Mouse (Mus musculus) G1E-ER4 (cell line): Measurements from ENCODE around the gene Zfp382. TPM values are rescaled to one million over a fixed set of nuclear protein-coding genes. Genes with fewer than 3 reads are reported as not detected.

Experiments
- GATA1 ChIP-seq: IDR thresholded peaks from one replicate; pipeline ENCODE4 v1.8.0; 2012; ENCODE audit warnings: low read length, inconsistent platforms
- polyA plus RNA-seq: library from polyadenylated mRNA; stranded (reverse); fragments of >175 nt; gene quantifications from 2 replicates; pipeline ENCODE4 v1.2.3, GENCODE M21; 2012

Zfp382 gene
- polyA plus RNA-seq, 1 experiment, result 5.5 TPM

DNA sequence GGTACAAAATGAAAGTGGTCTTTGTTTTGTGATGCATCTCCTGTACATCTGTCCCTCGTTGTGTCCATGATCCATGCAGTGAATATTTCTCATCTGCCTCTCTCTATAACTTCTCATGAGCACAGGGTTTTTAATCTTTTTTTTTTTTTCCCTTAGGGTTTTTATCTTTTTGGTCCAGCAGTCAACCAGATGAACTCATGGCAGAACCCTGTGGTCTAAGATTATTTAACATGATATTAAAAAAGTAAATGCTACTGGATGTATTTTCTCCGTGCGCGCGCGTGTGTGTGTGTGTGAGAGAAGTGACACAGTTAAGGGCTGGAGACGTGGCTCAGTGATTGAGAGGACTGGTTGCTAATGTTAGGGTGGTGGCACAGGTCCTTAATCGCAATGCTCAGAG is 8.2 kb downstream of the Zfp382 start:
- no peak for TF ChIP-seq GATA1

DNA sequence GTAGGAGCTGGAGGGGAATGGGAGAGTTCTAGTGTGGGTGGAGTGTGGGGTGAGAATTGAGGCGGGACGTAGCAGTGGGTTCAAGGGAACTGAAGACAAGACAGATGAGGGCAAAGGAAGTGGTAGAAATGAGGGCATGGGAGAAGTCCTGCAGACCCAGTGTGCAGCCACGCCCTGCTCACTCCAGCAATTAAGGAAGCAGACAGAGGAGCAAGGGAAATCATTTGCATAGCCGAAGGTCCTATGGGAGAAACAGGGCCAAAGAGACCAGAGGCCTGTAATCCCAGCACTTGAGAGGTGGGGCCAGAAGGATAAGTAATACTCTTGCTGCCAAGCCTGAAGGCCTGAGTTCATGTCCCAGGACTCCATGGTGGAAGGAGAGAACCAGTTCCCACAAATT is 10.7 kb downstream of the Zfp382 start:
- no peak for TF ChIP-seq GATA1

DNA sequence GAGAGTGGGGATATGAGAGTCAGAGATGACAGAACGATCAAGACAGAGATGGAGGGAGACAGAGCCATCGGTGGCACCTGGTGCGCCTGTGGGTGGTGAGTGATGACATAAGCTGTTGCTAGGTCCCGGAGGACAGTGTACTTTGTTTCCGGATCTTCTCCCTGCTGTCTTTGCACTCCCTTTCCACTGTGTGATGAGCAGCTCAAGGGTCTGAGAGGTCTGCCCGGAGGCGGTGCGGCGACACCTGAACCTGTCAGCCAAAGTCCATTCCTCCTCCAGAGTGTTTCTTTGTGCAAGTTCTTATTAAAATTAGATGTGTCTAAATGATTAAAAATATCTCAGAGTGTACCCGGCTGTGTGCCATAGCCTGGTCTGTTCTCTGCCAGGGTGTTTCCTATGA is 15.1 kb downstream of the Zfp382 start:
- TF ChIP-seq GATA1, result no peak

DNA sequence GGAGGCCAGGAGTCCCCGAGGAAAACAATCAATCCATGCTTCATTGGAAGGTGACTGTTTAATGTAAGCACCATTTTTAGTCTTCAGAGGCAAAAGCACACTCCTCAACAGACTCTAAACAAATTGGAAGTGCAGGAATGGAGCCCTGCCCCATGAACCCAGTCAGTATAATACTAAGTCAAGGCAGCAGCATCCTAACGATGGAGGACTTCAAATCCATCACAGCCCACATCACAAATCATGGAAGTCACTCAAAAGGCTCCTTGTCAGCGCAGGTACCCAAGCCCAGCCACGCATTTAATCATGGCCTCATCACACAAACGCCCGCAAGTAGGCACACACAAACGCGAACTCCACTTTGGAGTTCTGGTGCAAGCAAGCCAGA is 21.4 kb downstream of the Zfp382 start:
- TF ChIP-seq GATA1, result no peak

DNA sequence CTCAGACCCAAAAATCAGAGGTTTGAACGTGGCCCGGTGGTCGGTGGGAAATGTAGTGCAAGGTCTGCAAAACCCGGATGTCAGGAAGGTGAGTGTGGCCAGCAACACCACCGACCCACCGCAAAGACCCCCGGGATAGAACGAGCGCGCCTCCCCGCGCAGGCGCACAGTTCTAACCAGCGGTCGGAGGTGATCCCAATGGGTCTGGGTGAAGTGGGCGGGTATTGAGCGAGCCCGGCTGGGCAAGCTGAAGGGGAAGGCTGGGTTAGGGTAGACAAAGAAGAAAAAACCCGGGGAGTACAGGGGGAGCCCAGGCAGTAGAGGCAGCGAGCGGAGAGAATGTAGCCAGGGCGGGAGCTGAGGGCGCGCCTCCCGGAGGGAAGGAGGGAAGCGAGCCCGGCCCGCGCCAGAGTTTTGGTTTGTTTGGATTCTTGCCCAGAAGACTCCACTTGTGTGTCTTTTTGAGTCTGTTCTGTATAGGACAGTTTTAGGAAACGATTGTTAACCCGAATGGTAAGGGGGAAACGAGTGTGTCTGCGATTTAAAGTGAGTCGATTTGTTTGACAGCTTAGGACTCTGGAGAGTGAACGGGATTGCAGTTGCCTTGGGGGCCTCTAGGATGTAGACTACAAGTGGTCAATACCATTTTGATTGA is 21.9 kb downstream of the Zfp382 start:
- no peak for TF ChIP-seq GATA1

DNA sequence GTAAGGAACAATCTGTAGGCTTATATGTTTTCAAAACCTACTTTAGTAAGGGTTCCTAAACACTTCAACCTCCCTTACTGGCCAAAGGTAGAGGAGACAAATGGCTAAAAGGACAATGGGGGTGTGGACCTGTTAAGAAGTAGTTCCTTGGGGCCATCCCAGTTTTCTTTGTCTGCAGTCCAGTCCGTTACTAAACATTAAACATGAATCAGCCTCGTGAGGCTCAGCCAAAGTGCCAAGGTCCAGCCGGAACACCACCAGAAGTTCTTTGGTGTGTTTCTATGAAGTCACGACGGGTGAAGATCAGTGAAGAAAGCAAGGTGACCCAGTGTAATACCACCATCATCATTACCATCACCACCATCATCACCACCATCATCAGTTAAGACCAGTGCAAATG is 25.3 kb downstream of the Zfp382 start:
- no peak for TF ChIP-seq GATA1

DNA sequence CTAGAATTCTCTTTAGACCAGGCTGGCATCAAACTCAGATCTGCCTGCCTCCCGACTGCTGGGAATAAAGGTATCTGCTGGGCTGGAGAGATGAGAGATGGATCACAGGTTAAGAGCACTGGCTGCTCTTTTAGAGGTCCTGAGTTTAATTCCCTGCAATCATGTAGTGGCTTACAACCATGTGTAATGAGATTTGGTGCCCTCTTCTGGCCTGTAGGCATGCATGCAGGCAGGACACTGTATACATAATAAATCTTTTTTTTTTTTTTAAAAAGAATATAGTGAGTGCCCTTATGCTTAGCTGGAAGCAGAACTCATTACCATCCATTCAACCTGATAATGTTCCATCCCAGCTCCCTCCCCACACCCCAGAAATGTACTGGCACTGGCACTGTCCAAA is 32.3 kb downstream of the Zfp382 start:
- no peak for TF ChIP-seq GATA1

DNA sequence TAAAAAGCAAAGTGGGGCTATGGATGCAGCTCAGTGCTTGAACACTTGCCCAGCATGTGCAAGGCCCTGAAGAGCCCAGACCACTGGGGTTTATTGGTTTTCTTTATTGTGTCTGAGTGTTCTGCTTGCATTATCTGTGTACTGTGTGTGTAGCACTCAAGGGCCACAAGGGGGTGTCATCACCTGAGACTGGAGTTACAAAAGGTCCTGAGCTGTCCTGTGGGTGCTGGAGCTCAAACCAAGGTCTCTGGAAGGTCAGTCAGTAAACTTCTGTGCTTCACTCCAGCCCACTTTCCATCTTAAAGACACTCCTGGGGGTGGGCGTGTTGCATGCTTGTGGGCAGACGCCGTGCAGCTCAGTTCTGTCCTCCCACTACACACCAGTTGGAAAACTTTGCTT is 33.8 kb downstream of the Zfp382 start:
- TF ChIP-seq GATA1, result no peak

DNA sequence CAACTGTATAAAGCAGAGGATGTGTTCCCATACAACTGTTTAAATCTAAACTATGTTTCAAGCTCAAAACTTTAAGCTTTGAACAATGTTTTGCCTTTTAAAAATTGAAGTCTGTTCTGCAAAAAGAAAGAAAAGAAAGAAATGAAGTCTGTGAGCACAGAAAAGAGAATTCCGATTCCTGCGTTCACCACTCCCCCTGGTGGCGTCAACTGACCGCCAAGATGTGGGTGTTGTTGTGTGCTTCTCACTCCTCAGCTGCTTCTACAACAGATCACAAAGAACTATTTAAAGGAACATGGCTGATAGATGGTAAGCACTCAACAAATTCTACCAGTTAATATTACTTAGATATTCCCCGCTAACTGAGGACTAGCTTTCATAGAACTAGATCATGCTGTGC is 41.4 kb downstream of the Zfp382 start:
- TF ChIP-seq GATA1, result no peak

DNA sequence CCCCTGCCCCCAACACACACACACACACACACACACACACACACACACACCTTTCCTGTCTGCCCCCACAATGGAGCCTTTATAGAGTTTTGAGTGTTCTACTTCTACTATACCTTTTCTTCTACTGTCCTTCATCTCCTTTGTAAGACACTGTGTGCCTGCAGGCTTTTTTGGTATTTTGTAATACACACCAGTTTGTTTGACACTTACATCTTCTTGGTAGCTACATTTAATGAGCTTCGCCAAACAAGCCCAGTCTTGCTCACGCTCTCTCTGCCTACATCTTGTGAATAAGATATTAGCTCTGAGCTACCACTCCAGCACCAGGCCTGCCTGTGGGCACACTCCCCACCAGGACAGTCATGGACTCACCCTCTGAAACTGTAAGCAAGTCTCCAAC is 43.0 kb downstream of the Zfp382 start:
- no peak for TF ChIP-seq GATA1

DNA sequence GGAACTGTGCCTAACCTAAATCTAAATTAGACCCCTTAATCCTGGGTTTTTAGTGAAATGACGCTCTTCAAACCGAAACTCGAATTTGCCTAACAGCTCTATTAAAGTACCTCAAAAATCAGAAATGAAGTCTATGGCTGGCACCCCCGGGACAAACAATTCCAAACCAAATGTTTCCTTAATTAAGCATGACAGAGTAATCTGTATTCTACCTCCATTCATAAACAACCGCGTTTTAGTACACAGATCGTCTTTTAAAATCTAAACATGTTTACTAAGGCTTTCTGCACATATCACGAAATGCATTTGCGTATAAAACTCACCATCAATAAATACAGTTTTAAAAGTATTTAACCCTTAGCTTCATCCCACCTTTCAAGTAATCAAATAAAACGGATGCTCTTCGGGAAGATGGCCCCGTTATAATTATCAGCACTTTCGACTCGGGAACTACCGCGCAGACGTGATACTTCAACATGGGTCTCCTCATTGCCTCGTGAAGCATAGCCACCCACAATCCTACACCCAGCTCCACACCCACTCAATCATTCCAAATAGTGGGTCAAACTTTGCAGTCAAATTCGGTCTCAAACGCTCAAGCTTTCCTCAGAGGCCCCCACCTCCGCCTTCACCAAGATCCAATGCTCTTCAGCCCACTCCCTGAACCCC is 47.3 kb downstream of the Zfp382 start:
- no peak for TF ChIP-seq GATA1

DNA sequence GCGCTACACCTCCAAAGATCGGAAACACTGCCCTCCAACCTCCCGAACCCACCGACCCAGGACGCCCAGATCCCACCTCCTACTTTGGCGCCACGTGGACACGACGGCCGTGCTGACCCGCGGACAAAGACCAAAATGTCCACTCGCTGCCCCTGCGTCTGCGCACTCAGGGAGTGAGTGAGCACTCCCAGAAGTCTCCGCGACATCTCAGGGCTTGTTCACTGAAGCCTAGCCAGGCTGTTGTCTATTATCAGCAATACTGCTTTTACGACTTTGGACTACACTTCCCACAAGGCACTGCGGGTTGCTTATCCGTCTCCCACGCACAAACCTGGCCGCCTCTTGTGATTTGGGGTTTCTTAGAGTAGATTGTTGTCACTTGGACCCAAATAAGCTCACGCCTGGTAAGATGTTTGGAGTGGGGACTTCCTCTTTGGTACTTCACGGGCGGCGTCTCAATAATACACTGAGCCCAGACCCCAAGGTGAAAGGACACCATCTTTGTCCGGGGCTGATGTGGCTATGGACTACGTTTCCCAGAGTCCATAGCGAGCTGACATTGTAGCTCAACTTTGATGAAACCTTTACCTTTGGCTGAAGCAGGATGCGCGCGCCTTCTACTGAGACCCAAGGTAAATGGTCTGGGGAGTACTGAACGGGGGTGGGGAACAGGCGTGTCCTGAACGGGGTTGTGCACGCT is 48.0 kb downstream of the Zfp382 start, which contains the start of gene Zfp146:
Gene Zfp146, minus strand, starts transcription at position 168 of the 700 bp plus-strand sequence.
- no peak for TF ChIP-seq GATA1

DNA sequence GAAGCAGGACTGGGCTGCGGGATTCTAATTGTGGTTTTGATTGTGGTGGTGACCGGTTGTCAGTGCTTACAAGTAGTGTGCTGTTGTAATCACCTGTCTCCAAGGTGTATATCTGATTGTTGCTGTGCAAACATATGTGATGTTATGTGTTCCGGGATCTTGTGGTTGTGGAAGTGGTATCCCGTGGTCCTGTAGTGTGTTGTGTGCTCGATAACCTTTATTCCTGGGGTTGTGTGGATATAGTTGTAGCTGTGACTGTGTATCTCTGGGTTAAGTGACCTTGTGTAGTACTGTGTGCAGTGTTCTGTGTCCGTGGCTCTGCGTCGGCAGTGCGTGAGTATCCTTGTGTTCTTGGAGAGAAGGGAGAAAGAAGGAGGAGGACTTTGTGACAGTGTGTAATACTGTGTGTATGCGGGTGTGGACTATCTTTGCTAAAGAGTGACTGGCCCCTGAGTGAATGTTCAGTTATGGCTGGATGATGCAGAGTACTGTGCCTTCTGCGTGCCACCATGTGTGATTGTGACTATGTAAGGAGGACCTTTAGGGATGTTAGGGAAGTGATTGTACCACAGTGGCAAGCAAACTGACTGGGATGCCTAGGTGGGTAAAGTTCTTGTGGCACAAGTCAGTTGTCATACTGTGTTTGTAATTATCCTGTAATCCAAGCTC is 48.7 kb downstream of the Zfp382 start:
- no peak for TF ChIP-seq GATA1

DNA sequence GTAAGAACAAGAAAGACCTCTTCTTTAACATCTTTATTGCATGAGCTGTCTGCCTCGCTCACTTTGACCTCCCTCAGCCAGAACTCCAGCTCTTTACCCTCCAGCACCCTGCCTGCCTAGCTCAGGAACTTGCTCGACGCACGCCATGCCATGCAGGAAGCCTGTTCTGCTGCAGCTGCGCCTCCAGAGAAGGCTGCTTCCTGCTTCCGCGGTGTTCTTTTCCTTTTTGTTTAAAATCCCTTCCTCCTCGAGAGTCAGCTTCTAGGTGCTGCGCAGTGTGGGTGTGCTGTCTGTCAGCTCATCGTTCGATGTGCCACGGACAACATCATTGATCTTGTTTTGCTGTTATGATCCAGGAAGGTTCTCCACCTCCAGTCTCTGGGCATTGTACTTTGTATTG is 54.7 kb downstream of the Zfp382 start:
- no peak for TF ChIP-seq GATA1

DNA sequence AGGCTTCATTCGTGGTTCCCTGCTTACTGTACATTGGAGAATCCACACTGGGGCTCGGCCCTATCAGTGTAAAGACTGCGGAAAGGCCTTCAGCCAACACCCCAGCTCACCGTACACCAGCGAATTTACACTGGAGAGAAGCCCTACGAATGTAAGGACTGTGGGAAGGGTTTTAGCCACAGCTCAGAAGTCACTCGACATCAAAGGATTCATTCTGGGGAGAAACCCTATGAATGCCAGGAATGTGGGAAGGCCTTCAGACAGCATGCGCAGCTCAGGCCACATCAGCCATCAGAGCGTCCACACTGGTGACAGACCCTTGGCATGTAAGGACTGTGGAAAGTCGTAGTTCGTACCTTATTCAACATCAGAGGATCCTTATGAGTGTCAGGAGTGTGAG is 56.5 kb downstream of the Zfp382 start:
- TF ChIP-seq GATA1, result no peak

DNA sequence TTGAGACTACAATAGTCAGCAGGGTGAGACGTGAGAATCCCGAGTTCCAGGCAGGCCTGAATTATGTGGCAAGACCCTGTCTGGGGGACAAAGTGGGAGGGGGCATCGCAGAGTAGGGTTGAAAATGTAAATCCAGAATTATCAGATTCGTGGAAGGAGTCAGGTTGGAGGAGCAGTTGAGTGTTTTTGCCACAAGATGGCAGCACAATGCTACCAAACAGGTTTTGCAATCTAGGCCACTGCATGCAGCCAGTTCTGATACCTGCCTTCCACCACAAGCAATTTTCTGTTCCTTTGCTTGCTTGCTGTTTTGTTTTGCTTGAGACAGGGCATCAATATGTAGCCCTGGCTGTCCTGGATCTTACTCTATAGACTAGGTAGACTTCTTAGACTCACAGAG is 59.6 kb downstream of the Zfp382 start:
- no peak for TF ChIP-seq GATA1
